Mouse (Mus musculus) lung, postnatal 0 days (tissue): ENCODE results near the gene Lrp1.

ENCODE experiments used
- CTCF ChIP-seq: IDR thresholded peaks from 2 replicates; pipeline ENCODE4 v1.5.1; 2016; ENCODE audit warnings: antibody characterized with exemption, mild to moderate bottlenecking
- EP300 ChIP-seq: IDR thresholded peaks from 2 replicates; pipeline ENCODE4 v1.6.1; 2016; ENCODE audit warnings: antibody characterized with exemption, mild to moderate bottlenecking, control low read depth

DNA sequence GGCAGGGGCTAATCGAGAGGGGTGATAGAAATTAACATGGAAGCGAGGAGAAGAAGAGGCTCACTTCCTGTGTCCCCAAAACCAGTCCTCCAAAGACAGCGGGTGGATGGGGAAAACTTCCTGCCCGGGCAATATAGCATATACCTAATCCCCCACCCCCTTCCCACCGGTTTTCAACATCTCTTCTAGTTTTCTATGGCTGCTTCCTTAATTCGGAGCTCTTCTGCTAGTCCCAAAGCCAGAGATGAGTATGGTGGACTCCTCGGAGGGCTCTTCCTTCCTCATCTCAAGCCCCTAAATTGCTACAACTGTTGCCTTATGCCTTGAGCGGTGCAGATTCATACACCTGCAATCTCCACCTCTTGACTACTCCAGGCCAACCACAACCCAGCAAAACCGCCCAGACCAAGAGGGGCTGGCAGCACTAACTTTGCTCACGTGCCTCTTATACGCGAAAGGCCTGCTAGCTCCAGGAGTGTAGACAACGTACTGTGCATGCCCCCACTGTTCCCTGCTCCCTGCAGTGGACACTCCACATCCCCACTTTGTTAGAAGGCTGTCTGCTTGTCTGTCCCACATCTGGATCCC lies 106.7 kb downstream of the Lrp1 start:
- no peak for TF ChIP-seq CTCF
- TF ChIP-seq EP300: no peak
